Mouse (Mus musculus): ENCODE measurements around the gene Myo15b. TPM values are rescaled to one million over a fixed set of nuclear protein-coding genes. Genes with fewer than 3 reads are reported as not detected.

Myo15b gene
- polyA plus RNA-seq, 1 experiment: not detected

GRCm38 (mm10) chr11:115911632-115912376 lies 53.6 kb downstream of the Myo15b start, which contains the start of gene Smim6:
Smim6 (plus strand) TSS chr11:115912017.
- no peak within 1 kb of the TSS for H3K4me3 ChIP-seq (ENCODE audit: insufficient read depth, low read depth, low read length)
- TF ChIP-seq POLR2A (IDR thresholded peaks at IDR 0.05; ENCODE audit: insufficient read depth, low read depth, low read length) (no peak), CTCF (IDR thresholded peaks at IDR 0.05; ENCODE audit: insufficient read depth, low read depth, low read length) (no peak)
- H3K4me1 ChIP-seq (ENCODE audit: control insufficient read depth, insufficient read depth, low read length): no peaks in the 10 kb centered on the region
- 85% methylated on average over 11 of the region's 11 CpGs for WGBS
- H3K27ac ChIP-seq (ENCODE audit: insufficient read depth, low read depth, low read length): no peak within 1 kb of the TSS

DNA sequence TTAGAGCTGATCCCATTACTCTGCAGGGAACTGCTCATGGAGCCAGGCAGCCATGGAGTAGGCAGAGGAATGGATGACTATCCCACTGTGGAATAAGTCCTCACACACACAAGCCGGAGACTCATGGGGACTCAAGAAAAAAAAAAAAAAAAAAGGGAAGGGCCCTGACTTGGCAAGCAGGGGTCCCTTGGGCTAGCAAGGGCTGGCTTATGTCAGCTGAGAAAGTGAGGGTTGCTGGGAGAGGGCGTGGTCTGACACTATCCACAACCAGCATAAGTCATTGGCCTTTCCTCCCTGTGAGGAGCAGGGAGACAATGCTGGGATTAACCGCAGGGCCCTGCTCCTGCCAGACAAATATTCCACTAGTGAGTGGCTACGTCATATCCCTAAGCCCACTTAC lies 58.4 kb downstream of the Myo15b start:
- no peak for TF ChIP-seq CTCF (IDR thresholded peaks at IDR 0.05; ENCODE audit: insufficient read depth, low read depth, low read length)
- TF ChIP-seq POLR2A (IDR thresholded peaks at IDR 0.05; ENCODE audit: insufficient read depth, low read depth, low read length): no peak
- H3K4me1 ChIP-seq (ENCODE audit: control insufficient read depth, insufficient read depth, low read length): no peaks in the 10 kb centered on the region
- WGBS: 88% methylated on average over 4 of the region's 4 CpGs
- H3K27ac ChIP-seq (ENCODE audit: insufficient read depth, low read depth, low read length): no peak overlapping the region
- no peak overlapping the region for H3K4me3 ChIP-seq (ENCODE audit: insufficient read depth, low read depth, low read length)

DNA sequence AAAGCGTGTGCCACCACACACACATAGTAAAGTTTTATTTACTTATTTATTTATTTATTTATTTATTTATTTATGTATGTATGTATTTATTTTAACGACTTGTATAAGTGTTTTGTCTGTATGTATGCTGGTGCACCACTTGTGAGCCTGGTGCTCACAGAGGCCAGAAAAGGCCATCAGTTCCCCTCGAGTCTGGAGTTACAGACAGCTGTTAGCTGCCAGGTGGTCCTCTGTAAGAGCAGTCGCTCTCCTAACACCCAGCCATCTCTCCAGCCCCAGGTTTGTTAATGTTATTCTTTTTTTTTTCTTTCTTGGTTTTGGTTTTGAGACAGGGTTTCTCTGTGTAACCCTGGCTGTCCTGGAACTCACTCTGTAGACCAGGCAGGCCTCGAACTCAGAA lies 60.4 kb downstream of the Myo15b start:
- Histone ChIP-seq H3K4me1 (ENCODE audit: control insufficient read depth, insufficient read depth, low read length) (no peaks in the 10 kb centered on the region), H3K27ac (ENCODE audit: insufficient read depth, low read depth, low read length) (no peak overlapping the region), H3K4me3 (ENCODE audit: insufficient read depth, low read depth, low read length) (no peak overlapping the region)
- 90% methylated on average over 5 of the region's 5 CpGs for WGBS
- TF ChIP-seq POLR2A (IDR thresholded peaks at IDR 0.05; ENCODE audit: insufficient read depth, low read depth, low read length) (no peak), CTCF (IDR thresholded peaks at IDR 0.05; ENCODE audit: insufficient read depth, low read depth, low read length) (no peak)

- Histone ChIP-seq H3K27ac (ENCODE audit: insufficient read depth, low read depth, low read length) (no peak overlapping the region), H3K4me3 (ENCODE audit: insufficient read depth, low read depth, low read length) (no peak overlapping the region), H3K4me1 (ENCODE audit: control insufficient read depth, insufficient read depth, low read length) (no peaks in the 10 kb centered on the region)
- TF ChIP-seq POLR2A (IDR thresholded peaks at IDR 0.05; ENCODE audit: insufficient read depth, low read depth, low read length) (no peak), CTCF (IDR thresholded peaks at IDR 0.05; ENCODE audit: insufficient read depth, low read depth, low read length) (no peak)
- 95% methylated on average over 5 of the region's 5 CpGs for WGBS
Observed at GRCm38 (mm10) chr11:115919073-115919472, 60.9 kb downstream of the Myo15b start.

DNA sequence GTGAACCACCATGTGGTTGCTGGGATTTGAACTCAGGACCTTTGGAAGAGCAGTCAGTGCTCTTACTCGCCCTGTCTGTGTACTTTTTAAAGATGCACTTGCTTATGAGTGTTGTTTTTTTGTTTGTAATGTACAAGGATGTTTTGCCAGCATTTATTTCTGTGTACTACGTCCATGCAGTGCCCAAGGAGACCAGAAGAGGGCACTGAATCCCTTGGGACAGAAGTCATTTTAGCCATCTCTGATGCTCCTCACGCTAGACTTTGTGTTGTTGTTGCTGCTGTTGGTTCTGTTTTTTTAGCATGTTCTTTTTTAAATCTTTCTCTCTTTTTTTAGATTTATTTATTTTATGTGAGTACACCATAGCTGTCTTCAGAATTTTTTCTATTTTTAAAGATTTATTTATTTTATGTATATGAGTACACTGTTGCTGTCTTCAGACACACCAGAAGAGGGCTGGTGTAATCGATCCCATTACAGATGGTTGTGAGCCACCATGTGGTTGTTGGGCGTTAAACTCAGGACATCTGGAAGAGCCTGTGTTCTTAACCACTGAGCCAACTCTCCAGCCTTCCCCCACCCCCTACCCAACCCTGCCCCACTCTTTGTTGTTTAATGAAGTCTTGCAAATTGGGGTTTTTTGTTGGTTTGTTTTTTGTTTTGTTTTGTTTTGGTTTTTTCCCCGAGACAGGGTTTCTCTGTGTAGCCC lies 62.1 kb downstream of the Myo15b start:
- 27% methylated on average over 6 of the region's 6 CpGs for WGBS
- TF ChIP-seq POLR2A (IDR thresholded peaks at IDR 0.05; ENCODE audit: insufficient read depth, low read depth, low read length) (no peak), CTCF (IDR thresholded peaks at IDR 0.05; ENCODE audit: insufficient read depth, low read depth, low read length) (no peak)
- Histone ChIP-seq H3K4me1 (ENCODE audit: control insufficient read depth, insufficient read depth, low read length) (no peaks in the 10 kb centered on the region), H3K4me3 (ENCODE audit: insufficient read depth, low read depth, low read length) (no peak overlapping the region), H3K27ac (ENCODE audit: insufficient read depth, low read depth, low read length) (no peak overlapping the region)

DNA sequence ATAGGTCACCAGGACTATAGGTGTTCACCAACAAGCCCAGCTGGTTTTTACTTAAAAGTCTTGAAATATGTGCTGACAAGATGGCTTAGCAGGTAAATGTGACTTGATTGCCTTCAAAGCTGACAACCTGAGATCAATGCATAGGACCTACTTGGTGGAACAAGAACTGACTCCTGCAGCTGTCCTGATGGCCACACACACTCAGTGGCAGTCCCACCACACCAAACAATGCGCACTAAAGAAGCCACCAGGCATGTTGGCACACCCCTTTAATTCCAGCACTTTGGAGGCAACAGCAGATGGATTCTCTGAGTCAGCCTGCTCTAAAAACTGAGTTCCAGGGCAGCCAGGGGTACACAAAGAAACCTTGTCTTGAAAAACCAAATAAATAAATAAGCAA lies 63.8 kb downstream of the Myo15b start:
- Histone ChIP-seq H3K4me3 (ENCODE audit: insufficient read depth, low read depth, low read length) (no peak overlapping the region), H3K4me1 (ENCODE audit: control insufficient read depth, insufficient read depth, low read length) (no peaks in the 10 kb centered on the region), H3K27ac (ENCODE audit: insufficient read depth, low read depth, low read length) (no peak overlapping the region)
- TF ChIP-seq CTCF (IDR thresholded peaks at IDR 0.05; ENCODE audit: insufficient read depth, low read depth, low read length) (no peak), POLR2A (IDR thresholded peaks at IDR 0.05; ENCODE audit: insufficient read depth, low read depth, low read length) (no peak)
- WGBS: 42% methylated on average over 1 of the region's 1 CpGs

GRCm38 (mm10) chr11:115929031-115929430 lies 70.8 kb downstream of the Myo15b start:
- Histone ChIP-seq H3K27ac (ENCODE audit: insufficient read depth, low read depth, low read length) (no peak overlapping the region), H3K4me1 (ENCODE audit: control insufficient read depth, insufficient read depth, low read length) (peaks cover 2% of the 10 kb centered on the region), H3K4me3 (ENCODE audit: insufficient read depth, low read depth, low read length) (no peak overlapping the region)
- TF ChIP-seq POLR2A (IDR thresholded peaks at IDR 0.05; ENCODE audit: insufficient read depth, low read depth, low read length) (no peak), CTCF (IDR thresholded peaks at IDR 0.05; ENCODE audit: insufficient read depth, low read depth, low read length) (no peak)
- 88% methylated on average over 8 of the region's 8 CpGs for WGBS

DNA sequence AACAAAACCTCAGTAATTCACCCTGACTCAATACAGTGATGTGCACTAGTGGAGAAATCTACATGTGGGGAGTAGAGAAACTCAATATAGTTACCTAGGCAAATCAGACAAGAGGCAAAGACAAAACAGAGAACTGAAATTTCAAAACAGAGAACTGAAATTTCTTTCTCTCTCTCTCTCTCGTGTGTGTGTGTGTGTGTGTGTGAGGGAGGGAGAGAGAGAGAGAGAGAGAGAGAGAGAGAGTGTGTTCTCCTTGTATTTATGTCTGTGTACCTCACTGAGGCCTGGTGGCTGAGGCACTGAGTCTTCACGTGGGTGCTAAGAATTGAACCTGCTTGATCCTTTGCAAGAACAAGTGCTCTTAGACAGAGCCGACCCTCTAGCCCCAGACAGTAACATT lies 71.6 kb downstream of the Myo15b start:
- Histone ChIP-seq H3K27ac (ENCODE audit: insufficient read depth, low read depth, low read length) (no peak overlapping the region), H3K4me3 (ENCODE audit: insufficient read depth, low read depth, low read length) (no peak overlapping the region), H3K4me1 (ENCODE audit: control insufficient read depth, insufficient read depth, low read length) (peaks cover 5% of the 10 kb centered on the region)
- 67% methylated on average over 3 of the region's 3 CpGs for WGBS
- TF ChIP-seq POLR2A (IDR thresholded peaks at IDR 0.05; ENCODE audit: insufficient read depth, low read depth, low read length) (no peak), CTCF (IDR thresholded peaks at IDR 0.05; ENCODE audit: insufficient read depth, low read depth, low read length) (no peak)

- TF ChIP-seq CTCF (IDR thresholded peaks at IDR 0.05; ENCODE audit: insufficient read depth, low read depth, low read length): no peak
- TF ChIP-seq POLR2A (IDR thresholded peaks at IDR 0.05; ENCODE audit: insufficient read depth, low read depth, low read length): no peak
- Histone ChIP-seq H3K27ac (ENCODE audit: insufficient read depth, low read depth, low read length) (no peak overlapping the region), H3K4me1 (ENCODE audit: control insufficient read depth, insufficient read depth, low read length) (peaks cover 6% of the 10 kb centered on the region), H3K4me3 (ENCODE audit: insufficient read depth, low read depth, low read length) (no peak overlapping the region)
- 74% methylated on average over 3 of the region's 3 CpGs for WGBS
Observed at GRCm38 (mm10) chr11:115931235-115931634, 73.0 kb downstream of the Myo15b start.

All from olfactory bulb, adult 2 months (tissue).